Mouse (Mus musculus) adrenal gland, postnatal 10 days (tissue): ENCODE measurements around the gene Six1. TPM values are rescaled to one million over a fixed set of nuclear protein-coding genes. Genes with fewer than 3 reads are reported as not detected.
A peak's percentile ranks its signal among the peaks of the same experiment; 100 is the strongest.
"Not testable (repeated sequence)": the region's sequence is repeated elsewhere in the genome, so short reads cannot be mapped to it uniquely, and the experiment has no call there.

Source experiments
- DNase-seq: peaks from one replicate; pipeline ENCODE4 v3.0.0; 2021; ENCODE audit warnings: mixed read lengths
- long read RNA-seq, 2 experiments: library from polyadenylated mRNA; stranded (forward); transcript quantifications; one replicate each; pipeline ENCODE4 v2.0.0; 2021
- total RNA-seq, 2 experiments: library from RNA; stranded (reverse); gene quantifications; 2 replicates each; pipeline ENCODE4 v1.2.3; 2021

Six1 gene
- total RNA-seq, result 10 to 100 TPM in 1 of 2 experiments, 1 to 10 TPM in 1; 7.1 to 12.8 TPM
- long read RNA-seq, experiment 1, partial matches to known transcripts, result 0 of 7 reads
- long read RNA-seq, experiment 1, other reads (novel, unspliced or antisense), result 3 of 7 reads
- long read RNA-seq, experiment 2, partial matches to known transcripts, result 1 of 6 reads
- long read RNA-seq, experiment 2, other reads (novel, unspliced or antisense), result 1 of 6 reads

DNA sequence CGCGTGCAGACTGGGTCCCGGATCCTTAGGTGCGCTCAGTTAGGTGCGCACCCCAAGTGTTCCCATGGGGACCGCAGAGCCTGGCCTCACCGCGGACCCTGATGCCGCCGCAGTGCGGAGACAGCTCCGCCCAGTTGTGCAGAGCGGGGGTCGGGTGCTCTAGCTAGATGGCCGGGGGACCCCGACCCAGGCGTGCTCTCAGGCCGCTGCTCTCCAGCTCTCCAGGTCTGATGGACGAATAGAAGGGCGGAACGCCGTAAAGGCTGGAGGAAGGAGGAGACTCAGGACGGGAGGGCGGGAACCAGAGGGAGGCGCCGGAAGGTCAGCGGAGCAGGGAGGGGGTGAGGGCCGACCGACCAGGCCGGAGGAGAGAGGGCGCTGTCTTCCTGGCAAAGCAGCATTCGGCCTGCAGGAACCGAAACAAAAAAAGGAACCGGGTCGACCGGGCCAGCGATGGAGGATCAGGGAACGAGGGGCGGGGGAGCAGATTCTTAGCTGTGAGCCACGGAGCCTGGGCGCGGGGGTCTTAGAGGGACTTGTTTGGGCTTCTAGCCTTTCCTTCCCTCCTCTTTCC, at the start of gene Six1:
Six1 (minus strand) TSS at position 220 of the 574 bp plus-strand sequence.
- peak; percentile 89 for DNase-seq

DNA sequence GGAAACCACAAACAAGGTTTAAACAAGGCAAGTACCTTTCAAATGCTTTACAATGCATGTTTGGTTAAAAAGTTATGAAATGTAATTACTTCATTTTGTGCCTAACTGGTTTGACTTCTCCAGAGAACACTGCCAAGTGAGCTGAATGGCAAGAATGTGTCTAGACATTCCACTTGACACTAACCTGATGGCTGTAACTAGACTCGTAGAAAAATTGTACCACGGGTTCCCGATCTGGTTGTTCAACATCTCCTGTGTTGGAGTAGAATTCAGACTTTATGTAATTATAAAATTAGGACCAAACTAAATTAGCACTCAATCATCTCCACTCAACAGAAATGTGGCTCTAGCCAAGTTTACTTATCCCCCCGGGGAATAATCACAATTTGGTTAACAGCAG, 44.9 kb upstream of the Six1 start:
- DNase-seq, result no peak

DNA sequence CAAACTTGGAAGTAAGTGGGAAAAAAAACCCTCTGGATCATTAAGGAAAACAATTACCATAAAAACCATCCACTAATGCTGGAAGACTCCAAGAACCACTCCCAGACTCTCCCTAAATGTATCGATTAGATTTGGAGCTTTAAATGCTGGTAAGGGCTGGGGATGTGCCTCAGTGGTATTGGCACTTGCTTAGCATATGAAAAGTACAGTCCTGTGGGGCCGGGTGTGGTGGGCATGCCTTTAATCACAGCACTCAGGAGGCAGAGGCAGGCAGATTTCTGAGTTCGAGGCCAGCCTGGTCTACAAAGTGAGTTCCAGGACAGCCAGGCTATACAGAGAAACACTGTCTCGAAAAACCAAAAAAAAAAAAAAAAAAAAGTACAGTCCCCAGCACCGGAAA, 42.5 kb upstream of the Six1 start:
- DNase-seq, result not testable (repeated sequence)

DNA sequence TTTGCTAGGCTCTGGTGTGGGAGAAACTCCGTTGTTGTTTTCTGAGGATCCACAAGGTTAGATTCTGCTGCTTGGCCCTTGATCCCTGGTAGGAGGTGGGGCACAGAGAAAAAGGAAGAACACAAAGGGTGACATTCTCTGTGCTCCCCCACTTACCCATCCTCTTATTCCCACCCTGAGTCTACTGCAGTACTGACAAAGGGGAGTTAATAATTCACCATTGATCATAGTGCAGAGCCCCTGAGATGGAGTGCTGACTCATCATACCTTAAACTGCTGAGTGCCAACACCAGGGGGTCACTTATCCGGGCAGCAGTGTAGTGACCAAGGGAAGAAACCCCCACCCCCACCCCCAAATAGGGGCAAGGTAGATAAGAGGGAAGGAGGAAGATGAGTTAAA, 40.9 kb upstream of the Six1 start:
- DNase-seq, result no peak

DNA sequence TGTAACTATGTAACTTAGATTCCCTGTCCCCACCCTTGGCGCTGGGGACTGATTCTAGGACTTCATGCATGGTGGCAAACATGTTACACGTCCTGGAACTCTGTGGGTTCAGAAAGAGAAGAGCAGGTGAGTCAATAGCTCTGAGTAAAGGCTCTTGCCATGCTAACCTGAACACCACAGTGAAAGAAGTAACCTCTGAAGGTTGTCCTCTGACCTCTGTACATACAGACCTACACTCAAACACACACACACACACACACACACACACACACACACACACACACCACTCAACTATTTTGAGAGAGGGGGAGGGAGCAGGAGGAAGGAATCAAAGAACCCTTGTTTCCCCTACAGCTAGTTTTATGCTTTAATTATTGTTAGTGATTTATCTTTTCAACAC, 40.5 kb upstream of the Six1 start:
- DNase-seq, result no peak

DNA sequence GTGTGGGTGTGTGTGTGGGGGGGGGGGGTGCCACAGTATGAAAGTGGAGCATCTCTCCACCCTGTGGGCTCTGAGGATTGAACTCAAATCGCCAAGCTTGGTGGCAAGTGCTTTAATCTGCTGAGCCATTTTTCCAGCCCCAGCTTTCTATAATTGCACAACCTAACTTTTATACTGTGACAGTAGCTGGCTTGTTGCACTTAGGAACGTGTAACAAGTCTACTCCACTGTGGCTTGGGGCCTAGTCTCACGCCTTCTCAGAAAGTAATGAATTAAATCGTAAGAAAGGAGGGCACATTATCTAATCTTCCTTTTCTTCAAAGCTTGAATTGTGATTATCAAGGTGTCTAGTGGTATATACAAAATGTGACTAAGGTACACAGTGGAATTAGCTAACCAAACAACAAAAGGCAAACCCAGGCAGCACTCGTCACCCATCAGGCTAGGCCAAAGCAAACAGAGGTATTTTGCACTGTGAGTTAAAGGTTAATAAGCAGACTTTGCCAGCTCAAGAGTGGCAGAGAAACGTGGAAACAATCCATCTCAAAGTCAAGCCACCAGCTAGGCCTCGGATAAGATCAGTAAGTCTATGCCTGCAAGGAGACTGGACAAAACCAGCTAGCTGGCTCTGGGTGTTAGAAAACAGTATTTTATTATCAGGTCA, 37.1 kb upstream of the Six1 start:
- no peak for DNase-seq

DNA sequence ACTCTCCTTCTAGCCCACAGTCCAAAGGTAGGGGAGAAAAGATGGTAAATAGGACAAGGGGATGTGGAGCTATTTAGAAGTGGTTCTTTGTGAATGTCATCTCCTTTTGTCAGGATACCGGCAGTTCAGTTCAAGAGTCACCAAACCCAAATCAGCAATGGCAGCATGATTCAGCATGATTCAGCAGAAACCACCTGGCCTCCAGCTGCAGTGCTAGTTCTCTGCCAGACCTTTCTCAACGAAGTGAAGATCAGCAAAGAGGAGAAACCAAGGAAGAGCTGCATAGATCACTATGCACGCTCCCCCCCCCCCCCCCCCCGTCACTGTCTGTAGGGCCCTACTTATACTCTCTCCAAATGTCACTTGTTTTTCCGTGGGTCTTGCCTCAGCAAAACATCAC, 35.2 kb upstream of the Six1 start:
- no peak for DNase-seq

DNA sequence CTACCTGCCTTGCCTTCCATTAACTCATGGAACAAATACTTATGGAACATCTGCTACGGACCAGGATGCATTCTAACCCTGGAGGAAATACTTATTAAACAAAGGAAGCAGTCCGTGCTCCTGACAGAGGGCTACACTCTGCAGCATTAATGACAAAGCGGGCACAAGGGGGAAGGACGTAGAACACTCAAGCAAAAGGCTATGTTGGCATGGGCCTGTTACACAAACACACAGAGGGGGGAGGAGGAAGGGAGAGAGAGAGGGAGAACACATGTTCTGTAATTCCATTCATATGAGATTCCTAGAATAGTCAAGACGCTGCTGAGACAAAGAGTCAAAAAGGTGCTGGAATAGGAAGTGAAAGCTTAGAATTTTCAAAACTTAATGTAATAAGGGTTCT, 34.8 kb upstream of the Six1 start:
- no peak for DNase-seq

DNA sequence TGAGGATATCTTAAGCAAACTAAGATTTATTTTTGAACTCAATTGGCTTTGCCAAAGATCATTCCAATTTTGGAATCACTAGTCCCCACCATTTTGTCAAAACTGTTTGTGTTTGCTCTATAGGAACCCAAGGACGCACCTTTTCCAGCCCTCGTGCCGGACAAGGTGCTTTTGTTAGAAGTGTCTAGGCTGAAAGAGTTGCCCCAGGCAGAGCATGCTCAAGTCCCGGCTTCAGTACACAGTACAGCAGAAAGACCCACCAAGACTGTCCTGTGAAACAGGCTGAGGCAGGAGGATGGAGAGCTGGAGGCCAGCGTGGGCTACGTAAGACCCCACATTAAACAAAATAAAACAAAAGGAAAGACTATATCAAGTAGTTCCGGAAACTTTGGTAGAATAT, 33.4 kb upstream of the Six1 start:
- DNase-seq, result no peak

DNA sequence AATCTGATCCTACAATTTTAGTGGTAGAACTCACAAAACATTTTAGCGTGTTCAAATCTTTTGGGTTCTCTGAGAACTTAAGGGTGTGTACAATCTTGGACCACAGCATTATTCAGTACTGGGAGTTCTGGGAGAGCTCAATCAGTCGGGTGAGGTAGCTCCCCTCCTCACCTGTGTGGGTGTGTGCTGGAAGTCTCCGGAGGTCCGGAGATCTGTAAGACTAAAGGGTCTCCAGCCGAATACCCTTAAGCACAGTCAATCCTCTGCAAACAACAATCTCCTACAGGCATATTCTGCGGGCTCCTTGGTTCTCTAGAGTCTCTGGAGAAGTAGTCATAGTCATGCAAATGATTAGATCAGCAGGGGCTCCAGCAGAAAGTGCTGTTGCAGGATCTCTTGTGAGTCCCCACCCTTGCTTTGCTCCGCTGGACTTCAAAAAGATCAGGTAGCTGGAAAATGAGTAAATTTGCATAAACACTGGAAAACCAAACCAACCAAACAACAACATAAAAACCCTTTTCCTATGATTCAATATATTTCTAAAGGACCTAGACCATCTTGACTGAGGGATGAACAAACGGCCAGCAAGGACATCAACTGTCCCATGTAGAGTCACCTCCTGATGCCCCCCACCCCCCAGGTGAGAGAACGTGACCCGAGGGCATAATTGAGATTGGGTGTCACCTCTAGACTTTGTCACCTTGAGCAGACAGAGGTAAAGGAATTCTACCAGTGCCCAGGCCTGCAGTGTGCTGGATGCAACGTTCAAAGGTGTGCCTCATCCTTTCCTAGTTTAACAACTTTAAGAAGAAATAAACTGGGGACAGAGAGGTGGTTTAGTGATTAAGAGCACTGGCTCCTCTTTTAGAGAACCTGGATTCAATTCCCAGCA, 32.3 kb upstream of the Six1 start:
- DNase-seq, result no peak

DNA sequence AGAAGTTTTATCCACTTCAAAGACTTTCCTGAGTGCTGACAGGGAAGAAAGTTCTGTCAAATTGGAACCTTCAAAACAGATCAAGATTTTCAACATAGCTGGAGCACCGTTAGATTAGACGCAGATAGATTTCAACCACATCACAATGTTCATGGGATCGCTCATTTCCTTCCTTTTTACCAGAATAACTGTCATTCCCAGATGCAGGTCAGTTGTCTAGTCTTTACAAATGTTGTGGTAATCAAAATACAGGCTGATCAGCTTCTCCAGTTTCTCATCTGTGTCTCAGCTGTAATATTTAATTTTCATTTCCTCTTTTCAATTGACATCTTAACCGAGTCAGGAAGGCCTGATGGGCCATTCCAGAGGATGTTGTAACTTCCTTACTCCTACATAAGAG, 30.1 kb upstream of the Six1 start:
- DNase-seq, result no peak

DNA sequence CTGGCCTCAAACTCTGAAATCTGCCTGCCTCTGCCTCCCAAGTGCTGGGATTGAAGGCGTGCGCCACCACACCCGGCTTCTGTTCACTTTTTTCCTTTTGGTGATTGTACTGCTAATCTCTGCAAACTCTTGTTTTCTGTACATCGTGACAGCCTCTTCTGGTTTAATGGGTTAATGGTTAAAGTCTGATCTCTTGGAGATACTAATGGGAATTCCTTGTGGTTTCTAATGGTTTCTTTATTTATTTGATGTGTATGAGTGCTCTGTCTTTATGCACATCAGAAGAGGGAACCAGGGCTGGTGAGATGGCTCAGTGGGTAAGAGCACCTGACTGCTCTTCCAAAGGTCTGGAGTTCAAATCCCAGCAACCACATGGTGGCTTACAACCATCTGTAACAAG, 28.1 kb upstream of the Six1 start:
- DNase-seq, result not testable (repeated sequence)

DNA sequence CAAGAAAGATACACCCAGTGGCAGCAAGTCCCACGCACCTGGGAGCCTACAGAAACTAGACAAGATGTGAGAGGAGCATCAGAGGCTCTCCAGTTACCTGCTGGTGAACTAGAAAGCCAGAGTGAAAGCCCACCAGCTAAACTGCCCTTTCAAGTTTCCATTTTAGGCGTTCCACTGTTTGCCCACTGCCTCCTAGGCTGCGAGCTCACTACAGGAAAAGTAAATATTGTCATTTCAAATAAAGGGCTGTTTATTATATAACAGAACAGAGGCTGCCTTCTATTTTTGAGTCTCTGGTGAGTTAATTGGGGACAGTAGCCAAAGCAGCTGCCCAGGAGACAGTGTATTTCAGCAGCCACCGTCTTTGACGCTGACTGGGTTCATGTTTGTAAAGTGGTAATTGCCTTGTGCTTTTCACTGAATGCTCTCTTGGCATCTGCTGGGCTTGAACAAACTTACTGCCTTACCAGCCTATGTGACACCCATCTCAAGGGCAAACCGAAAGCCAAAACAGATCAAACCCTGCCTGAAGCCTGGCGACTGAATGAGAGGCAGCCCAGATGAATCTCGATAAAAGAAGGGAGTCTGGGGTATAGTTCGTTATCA, 7.2 kb upstream of the Six1 start:
- DNase-seq, result no peak

DNA sequence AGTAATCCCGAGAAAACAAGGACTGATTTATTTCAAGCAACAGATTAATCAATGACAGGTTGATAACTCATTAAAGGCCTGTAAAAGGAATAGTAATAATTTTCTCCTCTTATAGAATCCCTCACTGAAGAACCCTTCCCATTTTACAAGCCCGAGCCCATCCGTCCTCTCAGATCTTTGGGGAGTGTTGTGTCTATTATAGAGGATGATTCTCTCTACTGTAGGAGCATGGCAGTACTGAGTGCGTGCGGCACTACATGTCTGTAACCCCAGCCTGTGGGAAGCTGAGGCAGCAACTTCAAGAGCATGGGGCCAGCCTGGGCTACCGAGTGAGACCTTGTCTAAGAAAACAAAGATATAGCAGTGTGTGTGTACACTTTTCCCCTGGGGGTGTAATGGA, 3.8 kb upstream of the Six1 start:
- DNase-seq, result no peak

DNA sequence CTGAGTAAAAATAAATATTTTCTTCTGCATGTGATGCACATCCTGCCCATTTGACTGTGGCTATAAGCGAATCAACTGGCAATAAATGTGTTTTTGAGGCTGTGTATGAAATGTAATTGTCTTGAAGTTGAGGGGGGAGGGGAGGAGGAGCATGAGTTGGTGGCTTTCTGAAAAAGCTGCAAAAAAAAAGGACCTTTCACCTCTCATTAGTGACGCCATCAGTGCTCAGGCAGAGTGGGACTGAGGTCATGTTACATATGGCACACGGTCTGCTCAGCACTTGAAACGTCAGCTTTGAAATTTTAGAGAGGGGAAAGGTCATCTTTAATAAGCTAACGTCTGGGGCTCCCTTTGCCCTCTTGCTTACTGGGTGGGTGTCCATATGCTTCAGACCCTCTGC, 1.8 kb upstream of the Six1 start:
- DNase-seq, result no peak

DNA sequence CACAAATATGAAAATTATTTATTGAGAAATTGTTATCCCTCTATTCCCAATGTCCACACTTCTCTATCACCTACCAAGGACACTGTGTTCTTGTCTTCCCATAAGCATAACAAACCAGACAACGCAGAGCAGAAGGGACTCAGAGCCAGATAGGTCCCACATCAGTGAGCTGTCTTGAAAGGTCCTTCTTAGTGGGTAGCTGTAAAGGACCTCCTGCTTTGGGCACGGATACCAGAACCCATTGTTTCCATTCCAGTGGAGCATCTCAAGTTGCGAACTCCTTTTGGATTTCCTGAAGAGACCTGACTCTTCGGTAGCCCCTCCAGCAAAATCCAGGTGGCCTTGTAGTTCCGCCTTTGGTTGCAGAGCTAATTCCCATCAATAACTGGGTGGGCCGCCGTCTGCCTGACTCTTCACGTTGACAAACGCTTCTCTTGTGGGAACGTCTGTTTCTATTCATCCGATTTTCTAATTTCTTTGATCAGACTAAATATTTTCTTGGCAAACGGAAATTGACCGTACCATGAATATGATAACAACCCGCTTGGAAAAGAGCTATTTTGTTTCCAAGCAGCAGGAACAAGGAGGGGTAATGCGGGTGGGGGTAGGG, 994 bp upstream of the Six1 start:
- no peak for DNase-seq

DNA sequence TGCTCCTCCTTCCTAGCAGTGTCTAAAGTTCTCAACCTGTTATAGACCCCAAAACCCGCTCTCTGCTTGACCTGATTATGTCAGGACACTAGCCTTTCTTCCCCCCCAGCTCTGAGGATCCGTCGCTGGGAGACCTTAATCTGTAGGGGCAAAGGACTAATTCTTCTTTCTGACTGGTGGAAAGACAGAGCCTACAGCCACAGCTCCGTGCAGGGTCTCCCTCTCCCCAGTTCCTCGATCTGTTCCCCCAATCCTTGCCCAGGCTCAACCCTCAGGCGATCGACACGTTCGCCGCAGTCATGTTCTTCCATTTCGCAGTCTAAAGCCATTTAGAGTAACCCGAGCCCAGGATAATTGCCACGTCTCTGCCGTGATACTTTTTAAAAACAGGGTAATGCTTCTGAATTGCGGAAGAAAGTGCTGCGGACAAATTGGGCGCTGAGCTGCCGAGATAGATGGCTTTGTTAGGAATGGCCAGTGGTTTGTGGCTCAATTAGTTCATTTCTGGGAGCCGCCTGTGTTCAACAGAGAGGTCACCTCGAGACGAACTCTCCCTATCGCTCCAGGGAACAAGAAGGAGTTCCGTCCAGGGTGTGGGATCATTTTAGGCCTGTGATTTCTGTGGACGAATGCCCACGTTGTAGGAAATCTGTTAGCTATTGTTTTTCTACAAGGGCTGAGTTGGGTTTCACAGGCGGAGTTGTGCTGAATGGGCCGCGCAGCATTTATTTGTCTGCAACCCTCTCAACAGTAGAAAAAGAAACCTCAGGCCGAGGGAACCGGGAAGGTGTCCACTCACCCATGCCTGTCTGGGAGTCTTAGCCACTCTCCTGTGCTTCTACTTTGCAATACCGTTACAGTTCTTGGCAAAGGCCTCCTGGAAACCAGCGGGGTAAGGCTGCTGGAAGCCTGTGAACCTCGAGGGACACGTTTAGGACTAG, 766 bp downstream of the Six1 start:
- DNase-seq, result peak; percentile 53

DNA sequence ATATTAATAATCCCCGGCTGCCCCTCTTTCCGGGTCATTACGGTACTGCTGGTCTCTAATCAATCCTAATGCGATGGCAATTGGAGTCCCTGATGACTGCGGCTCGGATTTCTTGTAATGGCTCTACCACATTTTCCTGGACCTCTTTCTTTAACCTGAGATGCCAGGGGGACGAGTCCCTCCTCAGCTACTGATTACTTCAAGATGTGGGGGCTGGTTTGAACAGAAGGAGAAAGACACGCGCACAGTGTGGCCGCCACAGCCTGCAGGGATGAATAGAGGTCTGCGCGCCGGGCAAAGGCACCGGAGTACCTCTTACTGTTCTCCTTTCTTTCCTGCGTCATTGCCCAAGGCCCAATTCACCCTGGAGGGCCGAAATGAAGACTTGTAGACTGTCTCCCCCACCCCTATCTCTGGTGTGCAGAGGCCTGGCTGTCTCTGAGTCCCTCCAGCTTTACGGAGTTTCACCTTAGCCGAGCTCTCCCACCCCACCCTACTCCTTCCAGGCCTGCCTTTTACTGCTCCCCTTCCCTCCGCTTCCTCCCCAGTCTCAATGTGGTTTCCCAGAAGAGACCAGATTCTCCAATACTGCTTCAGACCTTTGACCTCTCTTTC, 1.5 kb downstream of the Six1 start:
- no peak for DNase-seq

DNA sequence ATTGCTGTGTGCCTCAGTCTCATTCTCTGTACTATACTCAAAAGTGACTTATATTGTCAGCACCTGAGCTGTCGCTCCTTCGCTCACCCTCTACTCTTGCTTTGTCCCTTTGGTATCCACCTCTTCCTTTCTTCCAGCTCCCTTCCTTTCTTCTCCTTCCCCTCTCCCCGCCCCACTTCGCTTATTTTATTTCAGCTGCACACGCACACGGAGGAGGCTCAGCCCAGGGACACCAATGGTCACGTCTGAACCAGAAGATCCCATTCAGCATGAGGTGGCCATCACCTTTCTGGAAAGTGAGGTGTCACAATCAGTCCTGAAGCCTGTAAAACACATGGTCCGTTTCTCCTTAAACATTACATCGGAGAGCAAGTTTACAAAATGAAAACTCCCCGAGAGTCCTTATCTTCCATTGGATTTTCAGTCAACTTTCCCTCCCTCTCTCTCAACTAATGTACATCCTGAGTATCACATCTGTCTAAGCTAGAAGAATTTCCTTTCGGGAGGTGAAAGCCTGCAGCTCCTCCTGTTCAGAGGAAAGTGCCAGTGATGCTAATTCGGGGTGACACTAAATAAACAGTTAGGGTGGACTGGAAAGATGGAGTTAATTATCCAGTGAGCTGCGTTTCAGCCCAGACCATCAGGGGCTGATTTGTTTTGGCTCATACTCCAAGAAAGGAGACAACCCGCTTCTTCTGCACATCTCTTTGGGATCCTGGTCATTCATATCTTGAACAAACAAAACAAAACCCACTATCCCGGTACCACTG, 2.7 kb downstream of the Six1 start:
- DNase-seq, result no peak

DNA sequence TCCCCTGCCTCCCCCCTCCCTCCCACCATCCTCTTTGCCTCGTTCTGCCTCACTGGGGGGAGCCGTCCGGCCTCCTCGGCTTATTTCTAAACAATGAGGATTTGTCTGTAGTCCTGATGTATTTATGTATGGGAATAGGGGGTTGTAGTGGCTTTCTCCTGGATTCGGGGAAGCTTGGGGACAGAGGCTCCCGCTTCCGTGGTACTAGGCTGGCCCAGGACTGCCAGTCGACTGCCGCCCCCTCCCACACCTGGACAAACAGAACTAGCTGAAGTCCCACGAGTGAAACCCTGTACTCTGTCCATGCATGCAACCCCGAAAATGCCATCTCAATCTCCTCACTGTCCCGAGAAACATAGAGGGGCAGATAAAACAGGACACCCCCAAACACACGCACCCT, 3.4 kb downstream of the Six1 start:
- DNase-seq, result no peak
